Mouse (Mus musculus) retina, embryonic 14.5 days (tissue): ENCODE data around the gene Il12rb2.

Experiments used
- DNase-seq: peaks from one replicate; pipeline ENCODE4 v3.0.0-alpha.2; 2015; ENCODE audit warnings: low spot score

Il12rb2 gene

DNA sequence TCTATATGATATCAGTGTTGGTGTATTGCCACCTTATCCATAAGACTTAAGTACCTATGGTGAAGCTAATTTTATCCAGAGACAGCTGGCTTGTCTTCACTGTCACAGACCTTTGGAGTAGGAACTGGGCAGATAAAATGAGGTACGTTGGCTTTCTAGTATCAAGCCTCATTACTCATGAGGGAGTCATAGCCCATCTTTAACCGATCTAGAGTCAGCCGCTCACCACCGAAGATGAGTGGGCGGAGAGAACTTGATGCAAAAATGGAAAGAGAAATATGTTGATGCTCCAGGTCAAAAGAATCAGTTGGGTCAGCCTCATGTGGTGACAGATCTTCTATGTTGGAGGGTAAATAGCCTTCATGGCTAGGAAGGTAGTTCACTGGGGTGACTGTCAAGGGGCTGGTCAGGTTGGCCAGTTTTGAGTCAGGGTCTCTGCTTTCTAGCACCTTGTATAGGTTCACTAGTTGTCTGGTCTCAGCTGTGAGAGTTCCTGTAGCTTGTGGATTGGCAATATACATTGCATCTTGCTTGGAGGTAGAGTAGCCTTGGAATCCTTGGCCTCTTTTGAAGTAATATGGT, 83.9 kb downstream of the Il12rb2 start:
- DNase-seq: no peak

DNA sequence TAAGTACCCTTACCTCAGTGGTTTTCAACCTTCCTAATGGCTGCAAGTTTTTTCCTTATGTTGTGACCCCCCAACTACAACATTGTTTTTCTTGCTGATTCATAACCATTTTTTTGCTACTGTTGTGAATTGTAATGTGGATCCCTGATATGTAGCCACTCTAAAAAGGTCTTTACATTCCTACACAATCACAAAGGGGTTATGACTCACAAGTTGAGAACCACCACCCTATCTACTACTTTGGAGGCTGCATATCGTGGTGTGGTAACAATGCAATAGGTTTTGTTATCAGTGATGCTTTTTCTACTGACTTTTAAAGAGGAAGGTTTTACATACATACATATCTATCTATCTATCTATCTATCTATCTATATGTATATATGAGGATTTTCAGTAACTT, 93.1 kb downstream of the Il12rb2 start:
- DNase-seq: no peak

DNA sequence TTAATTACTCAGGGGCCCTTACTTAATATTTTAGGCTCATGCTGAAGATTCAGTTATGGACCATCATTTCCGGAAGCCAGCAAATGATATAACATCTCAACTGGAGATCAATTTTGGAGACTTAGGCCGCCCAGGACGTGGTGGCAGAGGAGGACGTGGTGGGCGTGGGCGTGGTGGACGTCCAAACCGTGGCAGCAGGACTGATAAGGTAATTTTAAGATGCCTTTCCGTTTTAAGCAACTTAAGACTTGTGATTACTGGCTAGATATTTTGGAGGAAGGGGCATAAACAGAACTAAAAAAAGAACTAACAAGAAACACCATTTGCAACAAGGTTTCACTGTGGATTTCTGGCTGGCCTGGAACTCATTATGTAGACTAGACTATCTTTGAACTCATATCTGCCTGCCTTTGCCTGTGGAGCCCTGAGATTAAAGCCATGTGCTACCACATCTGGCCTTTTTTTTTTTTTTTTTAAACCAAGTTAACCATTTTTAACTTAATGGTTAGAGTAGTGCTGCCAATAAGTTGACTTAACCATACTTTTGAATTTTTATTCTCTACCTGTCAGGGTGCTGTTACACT, 94.3 kb downstream of the Il12rb2 start:
- no peak for DNase-seq

DNA sequence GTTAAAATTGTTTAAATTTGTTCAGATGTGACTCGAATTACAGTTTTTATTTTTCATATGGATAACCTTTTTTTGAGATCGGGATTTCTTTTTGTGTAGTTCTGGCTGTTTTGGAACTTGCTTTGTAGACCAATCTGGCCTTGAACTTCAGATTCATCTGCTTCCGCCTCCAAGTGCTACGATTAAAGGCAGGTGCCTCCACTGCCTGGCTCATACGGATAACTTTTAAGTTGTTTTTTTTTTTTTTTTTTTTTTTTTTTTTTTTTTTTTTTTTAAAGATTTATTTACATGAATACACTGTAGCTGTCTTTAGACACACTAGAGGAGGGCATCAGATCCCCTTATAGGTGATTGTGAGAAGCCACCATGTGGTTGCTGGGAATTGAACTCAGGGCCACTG, 98.0 kb downstream of the Il12rb2 start:
- no peak for DNase-seq

DNA sequence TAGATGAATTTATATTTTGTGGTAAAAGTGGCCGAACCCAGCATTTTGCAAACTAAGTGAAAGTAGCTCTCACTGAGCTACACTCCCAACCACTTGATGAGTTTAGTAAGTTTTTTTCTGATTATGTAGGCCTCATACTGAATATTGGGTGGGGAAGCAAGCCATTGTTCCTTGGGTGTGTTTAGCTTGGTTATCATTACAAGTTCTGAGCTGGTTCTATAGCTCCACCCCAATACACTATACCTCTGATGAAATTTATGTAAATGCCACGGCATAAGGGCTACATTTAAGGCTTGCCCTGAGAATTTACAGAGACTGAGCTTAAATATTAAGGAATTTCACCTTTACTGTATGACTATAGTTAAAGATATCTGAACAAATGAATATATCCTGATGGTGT, 106.5 kb downstream of the Il12rb2 start:
- DNase-seq: no peak

DNA sequence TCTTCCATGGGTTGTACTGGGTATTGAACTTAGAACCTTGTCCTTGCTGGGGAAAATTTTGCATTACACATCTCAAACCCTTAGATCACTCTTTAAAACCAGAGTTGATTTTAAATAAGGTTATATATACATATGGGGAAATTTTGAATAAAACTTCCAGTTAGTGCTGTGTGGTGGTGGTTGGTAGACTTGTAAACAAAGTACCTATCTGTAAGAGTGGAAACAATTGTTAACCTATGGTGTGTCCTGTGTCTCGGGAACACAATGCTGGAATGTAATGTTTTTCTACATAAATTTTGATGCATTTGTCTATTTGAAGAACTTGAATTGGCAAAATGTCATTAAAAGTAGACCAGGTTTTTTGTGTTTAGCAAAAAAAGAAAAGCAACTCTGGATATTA, 107.0 kb downstream of the Il12rb2 start:
- DNase-seq: no peak

DNA sequence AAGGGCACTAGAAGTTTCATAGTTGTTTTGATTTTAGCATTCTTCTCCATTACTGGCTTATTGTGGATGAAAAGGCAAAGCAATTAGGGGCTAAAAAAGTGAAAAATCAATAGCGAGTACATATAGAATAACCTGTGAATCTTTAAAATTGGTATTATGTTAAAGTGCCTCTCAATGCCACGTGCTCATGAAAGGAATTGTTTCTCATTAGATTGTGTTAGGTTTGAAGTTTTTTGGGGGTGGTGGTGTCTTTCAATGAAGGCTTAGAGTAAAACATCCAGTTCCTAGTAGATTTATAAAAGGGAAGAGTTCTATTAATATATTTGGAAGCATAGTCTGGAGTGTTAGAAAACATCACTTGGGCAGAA, 107.8 kb downstream of the Il12rb2 start:
- no peak for DNase-seq

DNA sequence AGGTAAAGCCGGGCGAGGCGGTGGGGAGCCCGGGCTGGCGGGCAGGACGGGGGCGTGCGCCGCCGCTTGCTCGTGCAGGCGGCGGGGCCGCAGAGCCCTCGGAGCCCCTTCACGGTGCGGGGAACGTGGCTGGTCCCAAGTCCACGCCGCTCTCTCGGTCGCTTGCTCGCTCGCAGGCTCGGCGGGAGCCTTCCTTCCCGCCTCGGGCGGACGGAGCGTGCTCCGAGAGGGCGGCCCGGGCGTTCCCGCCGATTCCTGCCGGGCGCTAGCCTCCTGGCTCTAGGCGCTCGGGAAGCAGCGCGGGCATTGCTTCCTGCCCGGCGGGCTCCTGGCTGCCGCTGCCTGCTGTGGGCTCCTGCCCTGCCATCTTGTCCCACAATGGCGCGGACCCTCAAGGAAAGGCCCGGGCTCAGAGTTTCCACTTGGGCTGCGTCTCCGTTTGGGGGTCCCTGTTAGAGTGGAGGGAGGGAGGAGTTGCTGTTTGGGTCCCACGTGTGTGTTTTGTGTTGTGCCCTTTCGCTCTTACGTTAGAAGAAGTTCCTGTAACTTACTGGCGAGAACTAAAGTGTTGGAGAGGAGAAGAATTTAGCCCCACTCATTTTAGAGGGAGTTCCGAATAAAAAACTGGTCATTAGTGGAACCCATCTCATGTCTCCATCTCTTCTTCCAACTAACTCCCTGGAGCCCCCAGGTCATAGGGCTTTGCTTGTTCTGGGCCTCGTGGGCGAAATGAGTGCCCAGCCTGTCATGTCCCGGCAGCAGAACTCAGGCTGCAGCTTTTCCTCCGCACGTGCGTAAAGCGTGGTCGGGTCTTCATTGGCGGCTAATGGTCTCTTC, 108.4 kb downstream of the Il12rb2 start:
- peak; percentile 56 for DNase-seq

DNA sequence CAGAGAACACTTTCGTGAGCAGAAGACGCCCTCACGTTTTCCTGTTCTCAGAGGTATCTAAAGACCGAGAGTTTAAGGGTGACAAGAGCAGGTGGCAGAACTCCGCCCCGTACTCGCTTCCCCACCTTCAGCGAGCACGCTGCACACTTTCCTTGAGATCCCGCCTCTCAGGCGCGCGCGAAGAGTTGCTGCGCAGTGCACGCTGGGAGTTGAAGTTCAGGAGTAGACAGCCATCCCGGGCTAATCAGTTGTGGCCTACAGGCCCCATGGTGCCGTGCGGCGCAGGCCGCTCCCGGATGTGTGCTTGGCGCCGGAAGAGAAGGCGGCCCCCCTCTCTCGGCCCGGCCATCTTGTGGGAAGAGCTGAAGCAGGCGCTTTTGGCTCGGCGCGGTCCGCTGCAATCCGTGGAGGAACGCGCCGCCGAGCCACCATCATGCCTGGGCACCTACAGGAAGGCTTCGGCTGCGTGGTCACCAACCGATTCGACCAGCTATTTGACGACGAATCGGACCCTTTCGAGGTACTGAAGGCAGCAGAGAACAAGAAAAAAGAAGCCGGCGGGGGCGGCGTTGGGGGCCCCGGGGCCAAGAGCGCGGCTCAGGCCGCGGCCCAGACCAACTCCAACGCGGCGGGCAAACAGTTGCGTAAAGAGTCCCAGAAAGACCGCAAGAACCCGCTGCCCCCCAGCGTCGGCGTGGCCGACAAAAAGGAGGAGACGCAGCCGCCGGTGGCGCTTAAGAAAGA, 109.2 kb downstream of the Il12rb2 start:
- peak; percentile 97 for DNase-seq

DNA sequence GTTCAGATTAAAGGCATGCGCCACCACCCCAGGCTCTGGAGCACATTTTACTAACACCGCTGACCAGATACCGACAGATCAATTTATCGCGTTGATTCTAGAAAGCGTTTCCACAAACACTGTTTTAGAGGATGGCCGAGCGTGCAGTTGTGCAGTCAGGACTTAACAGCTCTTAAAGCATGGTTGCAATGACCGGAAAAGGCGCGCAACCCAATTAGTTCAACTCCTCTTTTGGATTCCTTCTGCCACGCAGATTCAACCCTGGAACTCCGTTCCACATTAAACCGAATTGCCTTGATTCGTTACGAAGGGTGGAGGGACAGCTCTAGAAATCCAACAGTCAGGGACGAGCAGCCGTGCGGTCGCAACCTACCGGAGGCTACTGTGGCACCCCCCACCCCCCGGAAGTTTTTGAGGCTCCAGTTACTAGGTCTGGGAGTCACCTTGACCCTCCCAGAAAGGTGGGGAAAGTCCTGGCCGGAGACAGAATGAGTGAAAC, 109.8 kb downstream of the Il12rb2 start:
- DNase-seq: peak; percentile 69

DNA sequence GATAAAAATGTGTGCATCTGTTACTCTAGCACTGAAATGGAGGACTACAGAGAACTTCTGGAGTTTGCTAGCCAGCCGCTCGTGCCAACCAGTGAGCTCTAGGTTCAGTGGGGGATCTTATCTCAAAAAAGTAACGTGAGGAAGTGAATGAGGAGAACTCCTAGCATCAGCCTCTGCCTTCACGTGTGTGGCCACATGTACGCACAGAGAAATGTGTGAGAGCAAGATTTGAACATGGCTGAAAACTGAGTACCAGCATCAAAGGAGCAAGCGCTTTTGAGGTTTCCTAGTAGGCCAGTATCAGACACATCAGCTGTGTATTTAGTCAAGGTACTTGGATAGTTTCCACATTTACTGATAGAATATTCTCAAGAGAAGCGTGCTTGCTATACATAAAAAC, 111.1 kb downstream of the Il12rb2 start:
- no peak for DNase-seq

DNA sequence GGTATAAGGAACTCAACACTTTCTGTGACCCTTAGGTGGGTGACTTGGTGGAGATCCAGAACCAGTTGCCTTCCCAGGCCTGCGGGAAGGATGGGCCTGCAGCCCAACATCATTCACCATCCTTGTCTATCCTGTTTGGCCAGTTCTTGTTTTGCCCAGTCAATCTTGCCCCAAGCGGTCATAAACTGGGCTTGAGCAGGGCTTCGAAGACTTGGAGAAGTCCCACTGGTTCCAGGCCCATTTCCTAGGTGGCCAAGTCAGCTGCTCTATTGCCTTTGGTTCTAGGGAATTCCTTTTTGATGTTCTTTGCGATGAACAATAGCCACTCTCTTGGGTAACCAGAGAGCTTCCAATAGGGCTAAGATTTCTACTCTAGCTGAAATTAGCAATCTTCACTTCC, 124.9 kb downstream of the Il12rb2 start:
- DNase-seq: no peak

DNA sequence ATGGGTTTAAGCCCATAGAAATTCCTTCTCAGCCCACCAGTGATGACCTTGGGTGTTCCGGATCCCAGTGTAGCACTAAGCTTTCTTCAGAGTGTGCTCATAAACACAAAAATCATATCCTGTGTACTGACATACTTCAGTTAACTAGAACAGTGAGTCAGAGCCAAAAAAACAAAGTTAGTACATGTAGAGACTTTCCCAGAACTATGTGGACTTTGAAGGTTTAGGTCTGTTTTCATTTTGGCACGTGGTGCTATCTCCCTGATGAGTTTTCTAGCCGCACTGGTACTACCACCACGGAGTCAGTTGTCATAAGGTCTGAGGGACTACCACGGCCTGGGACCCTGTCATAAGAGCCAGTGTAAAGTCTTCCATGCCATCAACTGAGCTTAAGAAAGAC, 131.5 kb downstream of the Il12rb2 start:
- DNase-seq: no peak

DNA sequence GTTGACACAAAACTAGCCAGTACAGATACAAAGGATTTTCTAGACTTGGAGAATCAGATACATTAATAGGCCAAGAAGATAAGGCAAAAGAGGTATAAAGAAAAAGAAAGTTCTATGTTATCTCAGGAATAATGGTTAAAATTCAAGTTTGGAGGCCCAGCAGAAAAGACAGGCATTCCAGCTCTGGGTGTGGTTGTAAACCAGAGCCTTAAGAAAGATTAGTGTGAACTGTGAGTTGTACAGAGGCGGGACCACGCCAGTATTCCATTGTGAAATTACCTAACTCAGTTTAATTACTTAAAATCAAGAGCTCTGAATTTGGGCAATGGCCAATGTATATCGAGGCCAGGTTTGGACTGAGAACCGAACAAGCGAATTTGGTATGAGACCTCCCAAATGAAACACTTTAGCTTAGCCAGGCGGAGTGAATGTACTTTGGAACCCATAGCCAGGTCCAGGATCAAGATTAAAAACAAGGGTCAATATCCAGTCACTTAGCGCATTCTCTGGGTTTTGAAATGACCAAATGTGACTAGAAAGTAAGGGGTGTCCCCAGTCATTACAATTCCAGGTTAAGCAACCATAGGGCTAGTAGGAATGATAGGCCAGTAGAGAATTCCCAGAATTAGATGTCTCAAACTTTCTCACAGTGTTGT, 132.1 kb downstream of the Il12rb2 start:
- no peak for DNase-seq
